Mouse (Mus musculus) kidney, embryonic 16.5 days (tissue): ENCODE measurements at regions not wholly inside any gene's neighbourhood (a gene's known extent, or its start where the extent isn't known, plus 50 kb on each side); places are given as distances from the start of the nearest gene placed in this dataset.

Source experiments
- ATAC-seq: fragments of 200-750 bp; cut with Nextera tagmentation; 2 replicates; pipeline ENCODE4 v1.8.0; 2017; ENCODE audit warnings: moderate TSS enrichment; ENCODE audit not compliant: low FRiP score, low TSS enrichment
- H3K27ac ChIP-seq: fragments of 300-500 bp; sonication (generic); 2 replicates; pipeline ENCODE4 v1.5.1; 2014; ENCODE audit warnings: low read length
- H3K27me3 ChIP-seq: fragments of 300-500 bp; sonication (generic); 2 replicates; pipeline ENCODE4 v1.6.1; 2014; ENCODE audit warnings: low read length, control low read depth, mixed read lengths; ENCODE audit not compliant: insufficient read depth
- H3K36me3 ChIP-seq: fragments of 300-500 bp; sonication (generic); 2 replicates; pipeline ENCODE4 v1.6.1; 2014; ENCODE audit warnings: low read length, control low read depth, mixed read lengths; ENCODE audit not compliant: insufficient read depth
- H3K4me1 ChIP-seq: fragments of 300-500 bp; sonication (generic); 2 replicates; pipeline ENCODE4 v1.6.1; 2014; ENCODE audit warnings: low read length, control low read depth, mixed read lengths; ENCODE audit not compliant: insufficient read depth
- H3K4me2 ChIP-seq: fragments of 300-500 bp; sonication (generic); replicated peaks from 2 replicates; pipeline ENCODE4 v1.6.1; 2014; ENCODE audit warnings: low read depth, low read length
- H3K4me3 ChIP-seq: fragments of 300-500 bp; sonication (generic); 2 replicates; pipeline ENCODE4 v1.5.1; 2014; ENCODE audit warnings: mild to moderate bottlenecking, low read length
- H3K9ac ChIP-seq: fragments of 300-500 bp; sonication (generic); replicated peaks from 2 replicates; pipeline ENCODE4 v1.6.1; 2014; ENCODE audit warnings: low read length
- H3K9me3 ChIP-seq: fragments of 300-500 bp; sonication (generic); 2 replicates; pipeline ENCODE4 v1.6.1; 2016; ENCODE audit warnings: low read length, control low read depth
- WGBS: fragments of 180-500 bp; shearing (Covaris S2); extraction: QIAGEN DNeasy Blood & Tissue Kit; methylation state at CpG from one replicate; pipeline ENCODE4 v1.1.7; 2014; 5-methylcytosine and 5-hydroxymethylcytosine counted together

DNA sequence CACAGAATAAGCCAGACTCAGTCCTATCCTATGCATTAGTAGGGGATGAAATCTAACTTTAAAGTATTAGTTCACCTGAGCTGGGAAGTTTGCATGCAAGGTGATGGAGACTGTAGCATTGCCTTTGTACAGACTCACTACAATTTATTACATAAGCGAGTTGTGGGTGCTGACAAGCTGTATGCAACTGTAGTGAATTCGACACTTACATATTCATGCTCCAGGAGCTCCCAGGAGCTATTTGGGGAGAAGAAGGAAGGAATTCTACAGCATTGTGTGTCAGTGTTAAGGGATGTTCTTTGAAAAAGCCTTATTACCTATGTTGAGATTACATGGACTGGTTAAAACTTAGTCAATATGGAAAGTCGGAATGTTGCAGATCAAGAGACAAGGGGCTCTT lies 90.6 kb upstream of the Atxn1 start:
- WGBS, result 90% methylated on average over 3 of the region's 3 CpGs
- Histone ChIP-seq H3K9me3 (no peaks in the 10 kb centered on the region), H3K9ac (no peak overlapping the region), H3K27ac (no peak overlapping the region), H3K36me3 (no peaks in the 10 kb centered on the region), H3K27me3 (no peaks in the 10 kb centered on the region), H3K4me1 (0 out of 2 replicates have a peak, but pooled peaks cover 5% of the 10 kb centered on the region), H3K4me3 (no peak overlapping the region), H3K4me2 (no peak overlapping the region)
- ATAC-seq, result no peak

DNA sequence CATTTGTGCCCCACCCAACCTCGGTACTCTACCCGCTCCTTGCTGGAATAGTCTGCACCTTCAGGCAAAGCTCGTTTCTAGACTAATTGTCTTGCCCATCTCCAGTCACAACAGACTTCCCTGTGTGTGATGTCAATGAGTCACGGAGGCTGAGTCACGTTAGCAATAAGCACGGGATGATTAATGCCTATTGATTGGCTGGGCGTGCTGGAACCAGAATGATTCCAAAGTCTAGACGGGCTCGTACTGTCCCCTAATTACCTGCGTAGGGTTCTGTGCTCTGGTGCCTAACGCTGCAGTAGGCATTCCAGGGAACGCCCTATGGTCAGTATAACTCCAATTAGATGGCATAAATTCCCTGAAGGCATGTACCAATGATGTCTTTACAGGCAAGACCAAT lies 78.8 kb upstream of the Atxn1 start:
- Histone ChIP-seq H3K9me3 (no peaks in the 10 kb centered on the region), H3K27ac (peak overlapping the region; percentile 38; the same call in 1 of the 2 replicates), H3K4me3 (no peak overlapping the region), H3K4me2 (peak overlapping the region; percentile 36; the same call in 1 of the 2 replicates), H3K4me1 (peaks cover 12% of the 10 kb centered on the region), H3K27me3 (no peaks in the 10 kb centered on the region), H3K9ac (no peak overlapping the region), H3K36me3 (no peaks in the 10 kb centered on the region)
- 69% methylated on average over 12 of the region's 12 CpGs for WGBS
- ATAC-seq, result 0 out of 2 replicates have a peak, but pooled peaks have one; percentile 27

DNA sequence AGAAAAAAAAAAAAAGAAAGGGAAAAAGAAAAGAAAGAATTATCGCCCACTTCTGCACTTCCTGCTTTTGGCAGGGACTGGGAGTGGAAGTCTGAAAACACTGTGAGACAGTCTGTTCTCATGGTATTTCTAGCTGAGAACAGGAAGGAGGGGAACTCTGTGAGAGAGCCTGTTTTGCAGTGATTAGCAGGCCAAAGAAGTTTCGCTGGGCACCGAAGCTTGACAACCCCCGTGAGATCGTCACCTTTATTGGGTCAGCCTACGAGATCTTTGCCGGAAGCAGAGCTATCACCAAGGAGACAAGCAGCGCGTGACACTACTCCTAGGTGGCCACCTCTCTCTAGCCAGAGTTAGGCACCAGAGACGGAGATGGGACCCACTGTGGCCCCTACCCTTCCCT lies 78.2 kb upstream of the Atxn1 start:
- Histone ChIP-seq H3K27ac (peak overlapping the region; percentile 38; the same call in 1 of the 2 replicates), H3K4me3 (0 out of 2 replicates have a peak overlapping the region, but pooled peaks have one; percentile 7)
- 26% methylated on average over 10 of the region's 10 CpGs for WGBS

DNA sequence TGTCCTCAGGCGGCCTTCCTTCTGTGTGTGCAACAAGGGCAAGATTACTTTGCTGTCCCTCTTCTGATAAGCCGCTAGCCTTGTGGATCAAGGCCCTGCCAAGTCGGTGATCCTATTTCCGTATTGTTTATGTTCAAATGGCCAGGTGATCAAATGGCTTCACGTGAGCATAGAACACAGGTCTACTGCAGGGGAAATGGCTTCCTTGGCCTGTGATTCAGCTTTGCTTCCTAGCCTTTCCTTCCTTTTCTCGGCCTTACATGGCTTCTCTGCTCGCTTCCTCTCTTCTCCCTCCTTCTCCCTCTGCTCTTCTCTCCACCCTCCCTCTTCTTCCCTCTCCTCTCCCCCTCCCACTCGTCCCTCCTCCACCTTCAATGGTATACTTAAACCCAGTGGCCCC lies 77.4 kb upstream of the Atxn1 start:
- H3K9ac ChIP-seq, result 0 out of 2 replicates have a peak overlapping the region, but pooled peaks have one; percentile 8

More for the DNA sequence above, 78.2 kb upstream of the Atxn1 start:
- peak; percentile 57; the same call in 1 of the 2 replicates for ATAC-seq
- no peaks in the 10 kb centered on the region for H3K36me3 ChIP-seq
- peak overlapping the region; percentile 36 for H3K4me2 ChIP-seq
- H3K4me1 ChIP-seq, result peaks cover 12% of the 10 kb centered on the region
- H3K27me3 ChIP-seq, result no peaks in the 10 kb centered on the region
- no peaks in the 10 kb centered on the region for H3K9me3 ChIP-seq
- H3K9ac ChIP-seq, result no peak overlapping the region

DNA sequence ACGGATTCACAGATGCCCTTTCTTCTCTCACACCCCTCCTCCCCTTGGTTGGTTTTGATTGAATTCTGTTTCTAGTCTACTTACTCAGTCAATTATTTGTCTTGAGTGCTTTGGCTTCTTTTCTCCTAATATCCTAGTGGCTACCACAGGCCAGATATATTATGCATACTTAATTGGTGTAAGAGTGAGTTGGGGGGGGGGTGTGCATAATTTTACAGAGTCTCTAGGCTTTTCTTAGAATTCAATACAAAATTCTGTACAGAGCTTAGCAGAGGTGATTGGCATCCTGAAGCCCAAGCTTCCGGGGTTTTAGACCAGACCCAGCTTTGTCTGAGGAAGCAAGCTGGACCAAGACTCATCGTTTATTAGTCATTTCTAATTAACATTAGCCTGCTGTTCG lies 76.7 kb upstream of the Atxn1 start:
- Histone ChIP-seq H3K4me1 (peaks cover 12% of the 10 kb centered on the region), H3K4me2 (no peak overlapping the region), H3K4me3 (no peak overlapping the region), H3K9ac (no peak overlapping the region), H3K27ac (no peak overlapping the region), H3K36me3 (no peaks in the 10 kb centered on the region), H3K27me3 (no peaks in the 10 kb centered on the region), H3K9me3 (no peaks in the 10 kb centered on the region)
- 91% methylated on average over 4 of the region's 4 CpGs for WGBS
- ATAC-seq, result no peak

More for the DNA sequence above, 77.4 kb upstream of the Atxn1 start:
- Histone ChIP-seq H3K4me1 (peaks cover 12% of the 10 kb centered on the region), H3K4me3 (no peak overlapping the region), H3K9me3 (no peaks in the 10 kb centered on the region), H3K4me2 (no peak overlapping the region), H3K27me3 (no peaks in the 10 kb centered on the region), H3K36me3 (no peaks in the 10 kb centered on the region), H3K27ac (no peak overlapping the region)
- ATAC-seq, result no peak
- WGBS, result 69% methylated on average over 8 of the region's 8 CpGs

DNA sequence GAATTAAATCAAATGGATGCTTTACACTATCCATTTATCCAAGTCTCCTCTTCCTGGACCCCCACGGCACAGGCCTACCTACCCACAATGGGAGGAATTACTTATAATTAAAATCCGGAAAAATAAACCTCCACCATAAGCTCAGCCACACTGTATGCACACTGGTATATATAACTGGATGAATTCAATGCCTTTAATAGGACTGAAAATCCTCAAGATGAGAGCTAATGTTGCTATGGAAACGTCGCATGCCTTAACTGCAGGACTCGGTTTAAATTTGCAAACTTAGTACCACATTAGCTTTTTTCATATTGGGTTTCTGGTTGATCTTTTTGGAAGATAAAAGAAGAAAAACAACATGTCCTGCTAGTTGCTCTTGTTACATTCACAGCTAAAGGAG lies 75.3 kb upstream of the Atxn1 start:
- WGBS, result 90% methylated on average over 5 of the region's 5 CpGs

GRCm38 (mm10) chr13:46038441-46039331 lies 73.9 kb upstream of the Atxn1 start:
- WGBS, result 68% methylated on average over 10 of the region's 10 CpGs
- Histone ChIP-seq H3K9me3 (no peaks in the 10 kb centered on the region), H3K4me2 (no peak overlapping the region), H3K36me3 (no peaks in the 10 kb centered on the region), H3K9ac (no peak overlapping the region), H3K27me3 (no peaks in the 10 kb centered on the region), H3K27ac (no peak overlapping the region), H3K4me3 (no peak overlapping the region), H3K4me1 (peaks cover 12% of the 10 kb centered on the region)
- ATAC-seq, result no peak

More for the DNA sequence above, 75.3 kb upstream of the Atxn1 start:
- Histone ChIP-seq H3K4me3 (no peak overlapping the region), H3K9ac (no peak overlapping the region), H3K4me2 (no peak overlapping the region), H3K4me1 (peaks cover 12% of the 10 kb centered on the region), H3K36me3 (no peaks in the 10 kb centered on the region), H3K9me3 (no peaks in the 10 kb centered on the region), H3K27ac (no peak overlapping the region), H3K27me3 (no peaks in the 10 kb centered on the region)
- ATAC-seq, result no peak

DNA sequence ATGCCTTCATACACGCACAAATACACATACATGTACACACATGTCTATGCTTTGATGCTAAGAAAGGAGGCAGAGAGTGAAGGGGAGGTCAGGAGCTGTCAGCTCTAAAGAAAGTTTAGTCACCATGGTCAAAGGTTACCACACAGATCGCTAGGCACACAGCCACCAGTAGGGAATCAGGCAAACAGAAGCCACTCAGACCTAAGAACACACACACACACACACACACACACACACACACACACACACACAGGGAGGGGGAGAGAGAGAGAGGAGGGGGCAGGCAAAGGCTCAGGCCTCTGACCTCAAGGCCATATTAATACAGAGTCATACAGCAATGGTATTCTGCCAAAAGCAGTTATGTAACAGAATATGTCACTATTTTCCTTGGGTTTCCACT lies 67.5 kb upstream of the Atxn1 start:
- no peaks in the 10 kb centered on the region for H3K4me1 ChIP-seq
- H3K9ac ChIP-seq, result no peak overlapping the region
- H3K4me3 ChIP-seq, result no peak overlapping the region
- H3K9me3 ChIP-seq, result no peaks in the 10 kb centered on the region
- H3K4me2 ChIP-seq, result no peak overlapping the region
- 69% methylated on average over 2 of the region's 2 CpGs for WGBS
- H3K27ac ChIP-seq, result no peak overlapping the region
- H3K27me3 ChIP-seq, result no peaks in the 10 kb centered on the region
- no peaks in the 10 kb centered on the region for H3K36me3 ChIP-seq
- ATAC-seq, result no peak

GRCm38 (mm10) chr13:46026018-46026417 lies 61.2 kb upstream of the Atxn1 start:
- 20% methylated on average over 2 of the region's 2 CpGs for WGBS
- peaks cover 11% of the 10 kb centered on the region; the same call in 1 of the 2 replicates for H3K4me1 ChIP-seq
- no peak overlapping the region for H3K27ac ChIP-seq
- no peak for ATAC-seq
- no peaks in the 10 kb centered on the region for H3K27me3 ChIP-seq
- no peak overlapping the region for H3K4me2 ChIP-seq
- H3K9ac ChIP-seq, result no peak overlapping the region
- no peak overlapping the region for H3K4me3 ChIP-seq
- no peaks in the 10 kb centered on the region for H3K36me3 ChIP-seq
- no peaks in the 10 kb centered on the region for H3K9me3 ChIP-seq

DNA sequence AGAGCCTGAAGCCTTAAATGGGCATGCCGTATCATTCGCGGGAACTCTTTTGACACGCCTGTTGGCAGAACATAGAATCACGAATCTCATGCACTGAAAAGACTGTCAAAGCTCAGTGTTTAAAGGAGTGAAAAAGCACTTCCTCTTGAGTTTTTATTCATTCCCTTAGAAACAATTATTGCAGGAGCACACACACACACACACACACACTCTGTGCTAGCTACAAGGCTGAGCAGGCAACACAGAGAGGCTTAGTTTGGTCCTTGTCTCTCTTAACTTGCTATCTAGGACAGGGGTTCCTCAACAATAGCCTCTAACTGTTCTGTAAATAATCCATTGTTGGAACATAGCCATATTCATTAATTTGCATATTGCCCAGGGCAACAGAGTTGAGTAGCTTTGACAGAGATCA lies 58.8 kb upstream of the Atxn1 start:
- no peaks in the 10 kb centered on the region for H3K36me3 ChIP-seq
- 78% methylated on average over 5 of the region's 5 CpGs for WGBS
- no peak for ATAC-seq
- H3K4me2 ChIP-seq, result no peak overlapping the region
- peaks cover 14% of the 10 kb centered on the region; the same call in 1 of the 2 replicates for H3K4me1 ChIP-seq
- H3K27me3 ChIP-seq, result no peaks in the 10 kb centered on the region
- H3K4me3 ChIP-seq, result no peak overlapping the region
- no peak overlapping the region for H3K9ac ChIP-seq
- H3K9me3 ChIP-seq, result no peaks in the 10 kb centered on the region
- no peak overlapping the region for H3K27ac ChIP-seq
